Mouse (Mus musculus) G1E (cell line): ENCODE results near the gene Spty2d1. TPM values are rescaled to one million over a fixed set of nuclear protein-coding genes. Genes with fewer than 3 reads are reported as not detected.

Source experiments
- ATAC-seq: 2 replicates; pipeline ENCODE4 v1.8.0; 2016; ENCODE audit warnings: mild to moderate bottlenecking; ENCODE audit not compliant: insufficient number of reproducible peaks, poor library complexity, low FRiP score, severe bottlenecking; ENCODE audit errors: extremely low read depth
- DNase-seq: peaks from one replicate; pipeline ENCODE4 v3.0.0; 2012; ENCODE audit warnings: low spot score
- H3K27me3 ChIP-seq: 2 replicates; pipeline ENCODE4 v1.6.1; 2012; ENCODE audit warnings: mild to moderate bottlenecking, low read length, inconsistent platforms; ENCODE audit not compliant: insufficient read depth
- H3K36me3 ChIP-seq: replicated peaks from 2 replicates; pipeline ENCODE3; 2012; ENCODE audit warnings: mild to moderate bottlenecking, inconsistent platforms
- H3K4me1 ChIP-seq: 2 replicates; pipeline ENCODE4 v1.6.1; 2012; ENCODE audit warnings: low read depth, low read length, inconsistent platforms, mixed read lengths; ENCODE audit not compliant: insufficient read depth
- H3K4me3 ChIP-seq: 2 replicates; pipeline ENCODE4 v1.5.1; 2012; ENCODE audit warnings: low read depth, mild to moderate bottlenecking, inconsistent platforms, low read length, moderate library complexity, mixed read lengths
- H3K9me3 ChIP-seq: replicated peaks from 2 replicates; pipeline ENCODE4 v1.6.1; 2012; ENCODE audit warnings: inconsistent platforms
- CTCF ChIP-seq: IDR thresholded peaks from 2 replicates; pipeline ENCODE4 v1.5.1; 2012; ENCODE audit warnings: low read depth, low read length, inconsistent platforms, mixed read lengths
- GATA1 ChIP-seq: IDR thresholded peaks from 2 replicates; pipeline ENCODE4 v1.6.1; 2012; ENCODE audit warnings: borderline replicate concordance, low read length, inconsistent platforms, mixed read lengths
- GATA2 ChIP-seq: IDR thresholded peaks from 2 replicates; pipeline ENCODE4 v1.6.1; 2012; ENCODE audit warnings: low read depth, low read length, inconsistent platforms, borderline replicate concordance
- POLR2AphosphoS5 ChIP-seq: IDR thresholded peaks from 2 replicates; pipeline ENCODE4 v1.6.1; 2012; ENCODE audit warnings: low read depth, low read length, inconsistent platforms; ENCODE audit not compliant: insufficient replicate concordance
- TAL1 ChIP-seq: conservative IDR thresholded peaks from 2 replicates; pipeline ENCODE4 v1.6.1; 2012; ENCODE audit warnings: low read depth, low read length, inconsistent platforms, mixed read lengths
- polyA plus RNA-seq: library from polyadenylated mRNA; stranded (reverse); fragments of >175 nt; gene quantifications from 2 replicates; pipeline ENCODE4 v1.2.3, GENCODE M21; 2012
- total RNA-seq, 2 experiments: library from RNA; stranded (forward) in 1 of 2; stranded (reverse) in 1 of 2; fragments of 200-1000 nt in 1 of 2; fragments of >200 nt in 1 of 2; fragmentation: Nextera tagmentation in 1 of 2; gene quantifications; 2 replicates each; pipeline ENCODE4 v1.2.3; 2014 to 2017

Gene Spty2d1
- total and polyA plus RNA-seq, 3 experiments: 6.7 to 36.4 (median 24.4) TPM

- Histone ChIP-seq H3K36me3 (no peaks in the 10 kb centered on the region), H3K4me1 (peaks cover 18% of the 10 kb centered on the region), H3K4me3 (no peak overlapping the region), H3K27me3 (peaks cover 86% of the 10 kb centered on the region), H3K9me3 (peaks cover 4% of the 10 kb centered on the region; the same call in 1 of the 2 replicates)
- ATAC-seq: 0 out of 2 replicates have a peak, but pooled peaks have one; percentile 25
- TF ChIP-seq CTCF (no peak), POLR2AphosphoS5 (no peak), TAL1 (no peak), GATA2 (no peak), GATA1 (no peak)
- DNase-seq: no peak
These were observed 43.4 kb upstream of the Spty2d1 start for GRCm38 (mm10) chr7:47051404-47052151.

GRCm38 (mm10) chr7:47050766-47051165 lies 42.6 kb upstream of the Spty2d1 start:
- DNase-seq: no peak
- ATAC-seq: no peak
- Histone ChIP-seq H3K36me3 (no peaks in the 10 kb centered on the region), H3K9me3 (peaks cover 4% of the 10 kb centered on the region; the same call in 1 of the 2 replicates), H3K27me3 (peaks cover 84% of the 10 kb centered on the region), H3K4me3 (peak overlapping the region; percentile 18; the same call in 1 of the 2 replicates), H3K4me1 (peaks cover 16% of the 10 kb centered on the region)
- TF ChIP-seq GATA2 (no peak), CTCF (no peak), POLR2AphosphoS5 (no peak), TAL1 (no peak), GATA1 (no peak)

GRCm38 (mm10) chr7:47050366-47050765 lies 42.2 kb upstream of the Spty2d1 start, which contains the start of gene Tmem86a:
Gene Tmem86a, plus strand, starts transcription at chr7:47050601.
- Histone ChIP-seq H3K36me3 (no peaks in the 10 kb centered on the region), H3K4me1 (peaks cover 14% of the 10 kb centered on the region), H3K9me3 (peaks cover 4% of the 10 kb centered on the region; the same call in 1 of the 2 replicates), H3K27me3 (peaks cover 83% of the 10 kb centered on the region), H3K4me3 (peak within 1 kb of the TSS; percentile 18; the same call in 1 of the 2 replicates)
- no peak for DNase-seq
- TF ChIP-seq GATA2 (no peak), POLR2AphosphoS5 (no peak), TAL1 (no peak), GATA1 (no peak), CTCF (no peak)
- no peak; the same call in 1 of the 2 replicates for ATAC-seq

GRCm38 (mm10) chr7:47042823-47043490 lies 34.7 kb upstream of the Spty2d1 start:
- no peaks in the 10 kb centered on the region for H3K9me3 ChIP-seq
- DNase-seq (no peak), ATAC-seq (no peak)
- H3K27me3 ChIP-seq: peaks cover 59% of the 10 kb centered on the region
- TF ChIP-seq GATA2 (no peak), POLR2AphosphoS5 (no peak), GATA1 (no peak), CTCF (no peak), TAL1 (no peak)
- peaks cover 3% of the 10 kb centered on the region; the same call in 1 of the 2 replicates for H3K4me1 ChIP-seq
- H3K4me3 ChIP-seq: no peak overlapping the region
- H3K36me3 ChIP-seq: no peaks in the 10 kb centered on the region

GRCm38 (mm10) chr7:47042121-47042520 lies 33.9 kb upstream of the Spty2d1 start:
- Histone ChIP-seq H3K4me1 (peaks cover 3% of the 10 kb centered on the region; the same call in 1 of the 2 replicates), H3K27me3 (peaks cover 62% of the 10 kb centered on the region), H3K4me3 (no peak overlapping the region), H3K36me3 (no peaks in the 10 kb centered on the region), H3K9me3 (no peaks in the 10 kb centered on the region)
- TF ChIP-seq GATA2 (no peak), CTCF (no peak), POLR2AphosphoS5 (no peak), GATA1 (no peak), TAL1 (no peak)
- DNase-seq (no peak), ATAC-seq (no peak)

- TF ChIP-seq CTCF (no peak), TAL1 (no peak), GATA1 (no peak), GATA2 (no peak), POLR2AphosphoS5 (no peak)
- peaks cover 3% of the 10 kb centered on the region; the same call in 1 of the 2 replicates for H3K4me1 ChIP-seq
- DNase-seq (no peak), ATAC-seq (no peak)
- H3K27me3 ChIP-seq: peaks cover 60% of the 10 kb centered on the region
- H3K36me3 ChIP-seq: no peaks in the 10 kb centered on the region
- H3K4me3 ChIP-seq: no peak overlapping the region
- no peaks in the 10 kb centered on the region for H3K9me3 ChIP-seq
These were observed 33.5 kb upstream of the Spty2d1 start for GRCm38 (mm10) chr7:47041706-47042105.
